ENCODE assay signal across 10 mouse cellular contexts in the genomic region with DNA sequence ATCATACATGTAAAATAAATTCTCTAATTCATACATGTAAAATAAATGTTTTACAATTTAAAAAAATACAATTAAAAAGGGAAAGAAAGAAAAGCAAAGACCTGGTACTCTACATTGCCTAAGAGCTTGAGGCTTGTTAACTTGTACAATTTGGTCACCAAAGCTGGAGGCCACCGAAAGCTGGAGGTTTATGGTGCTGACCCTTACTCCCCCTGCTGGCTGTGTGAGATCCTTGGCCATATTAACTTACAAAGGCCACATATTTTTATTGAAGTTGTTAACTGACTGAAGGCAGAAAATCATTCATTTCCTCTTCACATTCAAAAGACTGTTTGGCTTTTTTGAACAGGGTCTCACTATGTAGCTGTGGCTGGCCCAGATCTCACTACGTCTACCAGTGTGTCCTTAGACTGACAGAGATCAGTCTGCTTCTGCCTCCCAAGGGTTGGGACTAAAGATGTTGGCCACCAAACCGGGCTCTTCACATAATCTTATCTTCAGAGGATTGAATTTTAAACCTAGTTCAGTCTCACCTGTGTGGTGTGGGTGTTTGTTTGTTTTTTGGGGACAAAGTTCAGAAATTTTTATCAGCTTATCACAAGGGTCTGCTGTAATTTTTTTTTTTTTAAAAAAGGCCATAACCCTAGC. TPM values are rescaled to one million over a fixed set of nuclear protein-coding genes. Genes with fewer than 3 reads are reported as not detected.
DNase-seq lines count a peak whose midpoint lies in the region; ATAC-seq and TF ChIP-seq lines count a peak whose summit lies in the region.
"Had no signal": no experiment of that assay in that cellular context is flagged by ENCODE, and none has a peak within 500 bp of the region (broad histone marks: within the 10 kb centered on the region; RNA-seq: fewer than 3 reads in every experiment).

No protein-coding gene starts in this region.

- intact Hi-C loops in left cerebral cortex, adult 2 months (cut with DNase I) = no loop called here
- intact Hi-C loops in left cerebral cortex, postnatal 25 days (cut with DNase I) = no loop called here

- no peak overlapping the region for H3K4me2 ChIP-seq in forebrain, embryonic 14.5 days (ENCODE audit: low read length)
- no peak overlapping the region for H3K4me2 ChIP-seq in heart, embryonic 11.5 days
- H3K4me2 ChIP-seq: neural tube, embryonic 12.5 days had no signal

- peaks cover 12% of the 10 kb centered on the region for H3K4me1 ChIP-seq in forebrain, embryonic 14.5 days (ENCODE audit: control insufficient read depth, insufficient read depth, low read length)
- H3K4me1 ChIP-seq in heart, embryonic 11.5 days (ENCODE audit: control insufficient read depth, insufficient read depth, low read length) = peaks cover 13% of the 10 kb centered on the region

- 0 out of 2 replicates have a peak, but pooled peaks cover 2% of the 10 kb centered on the region for H3K36me3 ChIP-seq in forebrain, embryonic 14.5 days (ENCODE audit: control insufficient read depth, insufficient read depth, low read length)
- no peaks in the 10 kb centered on the region for H3K36me3 ChIP-seq in heart, embryonic 11.5 days (ENCODE audit: control insufficient read depth, insufficient read depth, low read length)
- H3K36me3 ChIP-seq: neural tube, embryonic 12.5 days had no signal

- H3K9me3 ChIP-seq in forebrain, embryonic 14.5 days (replicated peaks; ENCODE audit: control insufficient read depth, low read length) = no peaks in the 10 kb centered on the region
- no peaks in the 10 kb centered on the region for H3K9me3 ChIP-seq in heart, embryonic 11.5 days (replicated peaks; ENCODE audit: control insufficient read depth, low read length)
- H3K9me3 ChIP-seq: neural tube, embryonic 12.5 days had no signal

- H3K4me3 ChIP-seq in left cerebral cortex, adult 2 months = no peak overlapping the region
- no peak overlapping the region for H3K4me3 ChIP-seq in forebrain, embryonic 14.5 days (ENCODE audit: low read depth, low read length)
- no peak overlapping the region for H3K4me3 ChIP-seq in heart, embryonic 11.5 days (ENCODE audit: low read depth, low read length)
- H3K4me3 ChIP-seq: erythroblast, embryonic 14.5 days; neural tube, embryonic 12.5 days had no signal

- ATAC-seq in granulocyte monocyte progenitor cell, adult 5-6 weeks (replicated peaks; ENCODE audit: poor library complexity, severe bottlenecking) = peak; percentile 85
- no peak for ATAC-seq in forebrain, embryonic 14.5 days
- no peak for ATAC-seq in heart, embryonic 11.5 days (replicated peaks; ENCODE audit: insufficient number of reproducible peaks, low FRiP score, low TSS enrichment)

- 71% methylated on average over 3 of the region's 3 CpGs for WGBS in forebrain, embryonic 14.5 days
- WGBS in heart, embryonic 11.5 days (ENCODE audit: insufficient replicate concordance) = 59% methylated on average over 3 of the region's 3 CpGs

- peak; percentile 59 for TF ChIP-seq CTCF in left cerebral cortex, adult 2 months (IDR thresholded peaks at IDR 0.05)

- H3K27ac ChIP-seq in left cerebral cortex, adult 2 months = no peak overlapping the region
- H3K27ac ChIP-seq in forebrain, embryonic 14.5 days (ENCODE audit: low read depth, low read length) = no peak overlapping the region
- H3K27ac ChIP-seq in heart, embryonic 11.5 days (ENCODE audit: low read depth, low read length) = no peak overlapping the region
- H3K27ac ChIP-seq: neural tube, embryonic 12.5 days had no signal

- no peaks in the 10 kb centered on the region for H3K27me3 ChIP-seq in forebrain, embryonic 14.5 days (replicated peaks; ENCODE audit: control insufficient read depth, insufficient read depth, low read length)
- H3K27me3 ChIP-seq in heart, embryonic 11.5 days (ENCODE audit: control insufficient read depth, insufficient read depth, low read length) = no peaks in the 10 kb centered on the region
- H3K27me3 ChIP-seq: neural tube, embryonic 12.5 days had no signal

- no peak for DNase-seq in left cerebral cortex, adult 2 months (ENCODE audit: extremely low spot score in 1 of 2, low spot score in 2 of 2)
- no peak for DNase-seq in left cerebral cortex, postnatal 25 days (ENCODE audit: low spot score in 2 of 2)
- peak; percentile 14 for DNase-seq in T-cell, adult 2 months (ENCODE audit: low spot score)
- DNase-seq in lung, postnatal 36 days = peak; percentile 65
- DNase-seq in forebrain, embryonic 14.5 days (ENCODE audit: low spot score) = no peak
- no peak for DNase-seq in left cerebral cortex, adult 9 months (ENCODE audit: low spot score in 2 of 2)

- H3K9ac ChIP-seq in forebrain, embryonic 14.5 days (ENCODE audit: low read length) = no peak overlapping the region
- H3K9ac ChIP-seq in heart, embryonic 11.5 days (ENCODE audit: low read depth, low read length) = no peak overlapping the region
- H3K9ac ChIP-seq: neural tube, embryonic 12.5 days had no signal

RNA-seq across cellular contexts. Expression of gene Copz1, which starts 8.4 kb away (rescaled TPM):
- total RNA-seq in left cerebral cortex, adult 2 months (2021) = 10 to 100 TPM; 85.5 to 93.0 TPM
- 100 to 1,000 TPM; 101 to 102 TPM for total RNA-seq in left cerebral cortex, postnatal 25 days (2021)
- total RNA-seq in granulocyte monocyte progenitor cell, adult 5-6 weeks (2014; fragmentation: Nextera tagmentation) = 229 and 240 TPM in 2 replicates
- total RNA-seq in granulocyte monocyte progenitor cell, adult 5-6 weeks (2017) = 80.3 and 87.2 TPM in 2 replicates
- polyA plus RNA-seq in forebrain, embryonic 14.5 days (2014; fragmentation: Nextera tagmentation; extraction: Ambion mirVana) = 261 and 271 TPM in 2 replicates
- 217 and 221 TPM in 2 replicates for polyA plus RNA-seq in heart, embryonic 11.5 days (2014; fragmentation: Nextera tagmentation; extraction: Ambion mirVana)

RNA-seq across cellular contexts. Expression of gene Nfe2, which starts 22.7 kb away (rescaled TPM):
- not detected for total RNA-seq in left cerebral cortex, adult 2 months (2021)
- total RNA-seq in left cerebral cortex, postnatal 25 days (2021) = not detected
- 159 and 180 TPM in 2 replicates for total RNA-seq in granulocyte monocyte progenitor cell, adult 5-6 weeks (2014; fragmentation: Nextera tagmentation)
- total RNA-seq in granulocyte monocyte progenitor cell, adult 5-6 weeks (2017) = 112 and 174 TPM in 2 replicates
- 0.42 and 1.1 TPM in 2 replicates for polyA plus RNA-seq in forebrain, embryonic 14.5 days (2014; fragmentation: Nextera tagmentation; extraction: Ambion mirVana)
- polyA plus RNA-seq in heart, embryonic 11.5 days (2014; fragmentation: Nextera tagmentation; extraction: Ambion mirVana) = 21.9 and 24.2 TPM in 2 replicates

RNA-seq across cellular contexts. Expression of gene Gpr84, which starts 29.5 kb away (rescaled TPM):
- total RNA-seq in left cerebral cortex, adult 2 months (2021) = under 1 TPM; 0.40 to 0.66 TPM
- total RNA-seq in left cerebral cortex, postnatal 25 days (2021) = under 1 TPM; 0.69 to 0.94 TPM
- total RNA-seq in granulocyte monocyte progenitor cell, adult 5-6 weeks (2014; fragmentation: Nextera tagmentation) = 0.77 and 1.0 TPM in 2 replicates
- total RNA-seq in granulocyte monocyte progenitor cell, adult 5-6 weeks (2017) = 0.77 and 1.1 TPM in 2 replicates
- polyA plus RNA-seq in forebrain, embryonic 14.5 days (2014; fragmentation: Nextera tagmentation; extraction: Ambion mirVana) = 0.39 and 0.47 TPM in 2 replicates
- 0.41 and 0.53 TPM in 2 replicates for polyA plus RNA-seq in heart, embryonic 11.5 days (2014; fragmentation: Nextera tagmentation; extraction: Ambion mirVana)
- polyA plus RNA-seq: erythroblast, embryonic 14.5 days had no signal

RNA-seq across cellular contexts. Expression of gene Hnrnpa1, which starts 40.7 kb away (rescaled TPM):
- 100 to 1,000 TPM; 233 to 247 TPM for total RNA-seq in left cerebral cortex, adult 2 months (2021)
- 100 to 1,000 TPM; 218 to 219 TPM for total RNA-seq in left cerebral cortex, postnatal 25 days (2021)
- 605 and 693 TPM in 2 replicates for total RNA-seq in granulocyte monocyte progenitor cell, adult 5-6 weeks (2014; fragmentation: Nextera tagmentation)
- 956 and 1,234 TPM in 2 replicates for total RNA-seq in granulocyte monocyte progenitor cell, adult 5-6 weeks (2017)
- 790 and 857 TPM in 2 replicates for polyA plus RNA-seq in forebrain, embryonic 14.5 days (2014; fragmentation: Nextera tagmentation; extraction: Ambion mirVana)
- polyA plus RNA-seq in heart, embryonic 11.5 days (2014; fragmentation: Nextera tagmentation; extraction: Ambion mirVana) = 572 and 590 TPM in 2 replicates

RNA-seq across cellular contexts. Expression of gene Cbx5, which starts 41.3 kb away (rescaled TPM):
- 100 to 1,000 TPM; 171 to 176 TPM for total RNA-seq in left cerebral cortex, adult 2 months (2021)
- total RNA-seq in left cerebral cortex, postnatal 25 days (2021) = 100 to 1,000 TPM; 173 to 187 TPM
- 105 and 120 TPM in 2 replicates for total RNA-seq in granulocyte monocyte progenitor cell, adult 5-6 weeks (2014; fragmentation: Nextera tagmentation)
- total RNA-seq in granulocyte monocyte progenitor cell, adult 5-6 weeks (2017) = 225 and 229 TPM in 2 replicates
- 154 and 164 TPM in 2 replicates for polyA plus RNA-seq in forebrain, embryonic 14.5 days (2014; fragmentation: Nextera tagmentation; extraction: Ambion mirVana)
- 139 and 146 TPM in 2 replicates for polyA plus RNA-seq in heart, embryonic 11.5 days (2014; fragmentation: Nextera tagmentation; extraction: Ambion mirVana)

Comparison
In these comparisons a context has a peak if more than half of its experiments do, and no peak if none do; other contexts are left out.
1. DNase-seq: peak in T-cell, adult 2 months (single experiment) and lung, postnatal 36 days (single experiment); none in left cerebral cortex, adult 2 months (0 of 2), left cerebral cortex, postnatal 25 days (0 of 2), forebrain, embryonic 14.5 days (single experiment) and left cerebral cortex, adult 9 months (0 of 2).
2. RNA of gene Nfe2, which starts 22.7 kb away (total RNA-seq): 112 to 180 TPM in granulocyte monocyte progenitor cell, adult 5-6 weeks; not detected in left cerebral cortex, postnatal 25 days and not detected in left cerebral cortex, adult 2 months; every median in the first group is over 100 times any median in the second.